21 mouse cellular contexts compared by ENCODE assay signal in genomic region chr4:135117846-135118245, GRCm38 (mm10). TPM values are rescaled to one million over a fixed set of nuclear protein-coding genes. Genes with fewer than 3 reads are reported as not detected.
"Had no signal": no experiment of that assay in that cellular context is flagged by ENCODE, and none has a peak within 500 bp of the region (broad histone marks: within the 10 kb centered on the region; RNA-seq: fewer than 3 reads in every experiment).

No protein-coding gene starts in this region.

- ATAC-seq: liver, postnatal 0 days; lung, postnatal 0 days; midbrain, embryonic 13.5 days; midbrain, embryonic 15.5 days had no signal

- H3K27ac ChIP-seq: lung, embryonic 15.5 days; macrophage; midbrain, embryonic 13.5 days; midbrain, embryonic 15.5 days; neural tube, embryonic 12.5 days had no signal

- H3K4me3 ChIP-seq: lung, embryonic 15.5 days; midbrain, embryonic 13.5 days; midbrain, embryonic 15.5 days; neural tube, embryonic 12.5 days had no signal

- DNase-seq: liver, postnatal 0 days; lung, adult 2 months; lung, postnatal 14 days; lung, postnatal 36 days; retina, postnatal 1 day; right cerebral cortex, adult 18-20 months; right cerebral cortex, postnatal 25 days; right cerebral cortex, postnatal 4 days; spleen, adult 18-20 months; thymus, adult 18-20 months; thymus, postnatal 14 days; thymus, postnatal 36 days had no signal

- H3K27me3 ChIP-seq: lung, embryonic 15.5 days; midbrain, embryonic 15.5 days; neural tube, embryonic 12.5 days had no signal

- H3K4me2 ChIP-seq: lung, embryonic 15.5 days; midbrain, embryonic 11.5 days; midbrain, embryonic 13.5 days; midbrain, embryonic 15.5 days; neural tube, embryonic 12.5 days had no signal

- H3K9me3 ChIP-seq: lung, embryonic 15.5 days; midbrain, embryonic 13.5 days; midbrain, embryonic 15.5 days; neural tube, embryonic 12.5 days had no signal

- H3K9ac ChIP-seq: liver, postnatal 0 days; lung, embryonic 15.5 days; midbrain, embryonic 13.5 days; midbrain, embryonic 15.5 days; neural tube, embryonic 12.5 days had no signal

- H3K4me1 ChIP-seq: lung, embryonic 15.5 days; midbrain, embryonic 15.5 days; neural tube, embryonic 12.5 days had no signal

- H3K36me3 ChIP-seq: lung, embryonic 15.5 days; midbrain, embryonic 13.5 days; midbrain, embryonic 15.5 days; neural tube, embryonic 12.5 days had no signal

RNA-seq across cellular contexts. Expression of gene Runx3, which starts 2.6 kb away (rescaled TPM):
- total RNA-seq: midbrain, postnatal 0 days had no signal
- polyA plus RNA-seq: midbrain, embryonic 11.5 days; midbrain, embryonic 13.5 days; midbrain, embryonic 15.5 days; midbrain, postnatal 0 days; neural tube, embryonic 14.5 days had no signal
